Mouse (Mus musculus): ENCODE results near the gene Rbm20.

Rbm20 gene

DNA sequence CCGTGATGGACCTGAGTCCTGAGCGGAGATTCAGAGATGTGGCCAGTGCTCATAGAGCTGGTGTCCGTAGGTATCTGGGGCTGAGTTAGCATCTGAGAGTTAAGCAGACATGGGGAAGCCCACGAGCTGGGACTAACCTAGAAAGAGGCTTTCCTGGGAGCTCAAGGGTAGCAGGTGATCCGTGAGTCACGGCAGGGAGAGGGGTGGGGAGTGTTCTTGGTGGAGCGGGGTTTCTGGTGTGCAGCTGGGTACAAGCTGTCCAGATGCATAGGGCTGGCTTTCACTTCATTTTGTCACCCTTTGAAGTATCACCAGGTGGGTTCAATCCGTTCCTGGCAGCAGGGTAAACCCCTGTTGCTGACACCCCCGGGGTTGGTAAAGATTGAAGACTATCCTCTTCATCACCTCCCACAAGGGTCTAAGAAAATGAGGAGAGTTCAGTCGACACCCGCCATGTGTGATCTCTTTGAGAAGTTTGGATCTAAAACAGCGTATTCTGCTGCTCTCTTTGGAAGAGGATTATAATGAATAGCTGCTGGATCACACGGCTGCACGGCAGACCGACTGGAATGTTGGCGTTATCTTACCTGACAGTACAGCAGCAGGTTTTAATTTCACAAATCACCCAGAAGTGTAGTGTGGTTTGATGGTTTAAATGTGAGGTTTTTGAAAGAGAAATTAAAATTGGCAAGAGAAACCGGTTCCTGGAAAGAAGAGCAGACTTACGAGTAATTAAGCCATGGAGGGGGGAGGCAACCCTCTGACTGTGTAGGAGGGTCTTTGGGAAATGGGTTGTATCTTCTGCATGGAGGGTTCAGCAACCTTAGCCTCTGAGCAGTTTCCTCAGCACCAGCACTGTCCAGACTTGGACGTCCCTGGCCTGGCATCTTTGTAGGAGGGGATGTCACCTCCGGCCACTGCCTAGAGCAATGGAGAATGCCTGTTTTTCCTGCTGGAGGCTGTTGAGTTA lies 114.9 kb downstream of the Rbm20 start:
- DNase-seq (ENCODE audit: low read depth, low spot score), result no peak

- DNase-seq (ENCODE audit: low read depth, low spot score), result peak; percentile 12
These were observed 116.1 kb downstream of the Rbm20 start for GRCm38 (mm10) chr19:53792976-53793897.

DNA sequence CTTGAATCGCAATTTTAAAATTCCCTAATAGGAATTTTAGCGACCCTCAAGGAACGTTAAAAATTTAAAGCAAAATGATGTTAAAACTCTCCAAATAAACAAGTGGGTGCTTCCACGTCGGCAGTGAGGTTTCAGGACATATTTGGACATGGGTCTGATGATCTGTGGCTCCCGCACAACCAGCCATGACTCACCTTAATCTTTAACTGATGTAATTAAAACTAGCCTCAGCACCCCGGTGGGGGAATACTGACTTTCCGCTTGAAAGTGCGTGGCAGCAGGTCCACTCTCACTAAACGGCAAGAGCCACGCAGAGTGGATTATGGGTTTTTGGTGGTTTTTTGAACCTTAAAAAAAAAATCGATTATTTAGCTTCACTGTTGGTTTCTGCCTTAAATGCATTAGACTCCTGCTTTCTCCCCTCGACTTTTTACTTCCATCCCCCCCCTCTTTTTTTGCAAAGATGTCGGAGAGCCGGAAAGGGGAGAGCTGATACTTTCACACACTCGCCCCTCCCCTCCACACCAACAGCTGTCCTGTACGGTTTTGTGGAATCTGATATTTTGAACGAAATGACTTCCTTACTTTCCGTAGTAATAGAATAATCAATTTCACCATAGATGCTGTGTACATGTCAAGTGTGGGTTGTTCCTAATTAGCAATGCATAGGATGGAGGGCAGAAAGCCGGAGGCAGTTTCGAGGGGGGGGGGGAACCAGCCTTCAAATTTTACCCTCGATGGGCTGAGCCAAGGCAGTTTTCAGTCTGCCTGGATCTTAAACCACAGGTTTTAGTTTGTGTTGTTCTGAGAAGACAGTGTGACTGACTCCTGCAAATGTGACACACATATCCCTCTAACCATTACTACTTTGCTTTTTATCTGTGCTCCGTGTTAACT lies 117.1 kb downstream of the Rbm20 start:
- DNase-seq (ENCODE audit: low read depth, low spot score), result no peak

GRCm38 (mm10) chr19:53794996-53795395 lies 117.9 kb downstream of the Rbm20 start:
- no peak for DNase-seq (ENCODE audit: low read depth, low spot score)

- no peak for DNase-seq (ENCODE audit: low read depth, low spot score)
These were observed 118.9 kb downstream of the Rbm20 start for GRCm38 (mm10) chr19:53796020-53796419.

DNA sequence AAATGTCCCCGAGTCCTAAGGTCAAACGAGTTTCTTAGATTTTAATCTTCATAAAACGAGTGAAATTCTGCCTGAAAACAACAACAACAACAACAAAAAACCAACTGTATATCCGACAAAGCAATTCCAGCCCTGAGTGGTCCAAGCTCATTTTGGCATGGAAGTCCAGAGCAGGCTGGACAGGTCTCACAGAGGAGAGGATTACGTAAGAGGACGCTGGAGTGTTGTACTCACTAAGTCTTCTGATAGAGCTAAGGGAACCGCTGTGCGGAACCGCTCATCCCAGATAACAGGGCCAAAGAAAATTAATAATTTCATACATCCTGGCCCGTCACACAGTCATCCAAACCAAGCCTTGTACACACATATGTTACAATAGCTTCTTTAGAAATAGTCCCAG lies 120.7 kb downstream of the Rbm20 start:
- no peak for DNase-seq (ENCODE audit: low read depth, low spot score)

GRCm38 (mm10) chr19:53799885-53800284 lies 122.8 kb downstream of the Rbm20 start:
- no peak for DNase-seq (ENCODE audit: low read depth, low spot score)

DNA sequence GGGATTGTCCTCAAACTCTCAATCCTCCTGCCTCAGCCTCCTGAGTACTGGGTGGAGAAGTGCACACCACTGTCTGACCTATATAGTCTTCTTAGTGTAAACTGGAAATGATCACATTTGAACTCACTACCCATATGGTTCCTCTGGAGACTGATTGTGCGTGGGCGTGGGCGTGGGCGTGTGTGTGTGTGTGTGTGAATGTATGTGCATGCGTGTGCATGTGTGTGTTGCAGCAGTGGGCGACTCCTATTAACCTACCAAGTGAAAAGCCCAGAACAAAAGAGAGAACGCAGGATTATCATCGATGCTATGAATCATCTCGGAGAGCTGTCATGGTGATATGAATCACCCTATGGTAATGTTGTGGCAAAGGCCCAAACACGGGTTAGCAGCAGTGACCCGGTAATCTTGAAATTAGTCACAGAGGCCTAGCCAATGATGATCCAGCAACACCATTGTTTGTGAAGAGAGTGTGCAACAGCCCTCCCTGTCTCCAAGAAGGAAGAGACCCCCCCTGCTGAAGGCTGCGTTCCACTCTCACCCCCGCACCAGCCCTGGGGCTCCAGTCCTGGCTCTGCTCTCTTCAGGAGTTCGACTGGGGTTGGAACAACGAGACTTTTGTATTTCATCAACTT lies 123.4 kb downstream of the Rbm20 start:
- no peak for DNase-seq (ENCODE audit: low read depth, low spot score)

DNA sequence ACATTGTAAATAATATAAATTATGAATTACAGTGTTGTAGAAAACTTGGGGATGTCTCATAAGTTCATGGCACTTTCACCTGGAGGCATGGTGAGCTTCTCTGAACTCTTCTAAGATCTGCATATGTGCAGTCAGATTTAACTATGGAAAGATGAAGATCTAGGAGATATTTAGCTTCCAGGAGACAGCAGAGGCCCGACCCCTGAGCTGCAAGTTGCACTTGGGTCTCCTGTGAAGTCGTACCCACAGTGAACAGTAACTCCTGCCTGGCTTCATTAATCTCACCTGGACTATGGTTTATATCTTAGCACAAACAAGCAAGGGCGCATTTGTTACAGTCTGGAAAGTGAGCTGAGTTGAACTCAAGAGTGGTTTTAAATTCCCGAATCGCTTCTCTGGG lies 124.3 kb downstream of the Rbm20 start:
- DNase-seq (ENCODE audit: low read depth, low spot score), result no peak

- no peak for DNase-seq (ENCODE audit: low read depth, low spot score)
These were observed 124.9 kb downstream of the Rbm20 start for GRCm38 (mm10) chr19:53801789-53802683.

GRCm38 (mm10) chr19:53803954-53804353 lies 126.8 kb downstream of the Rbm20 start:
- no peak for DNase-seq (ENCODE audit: low read depth, low spot score)

GRCm38 (mm10) chr19:53805063-53805462 lies 128.0 kb downstream of the Rbm20 start:
- DNase-seq (ENCODE audit: low read depth, low spot score), result no peak

- DNase-seq (ENCODE audit: low read depth, low spot score), result no peak
These were observed 129.0 kb downstream of the Rbm20 start for GRCm38 (mm10) chr19:53806126-53806525.

DNA sequence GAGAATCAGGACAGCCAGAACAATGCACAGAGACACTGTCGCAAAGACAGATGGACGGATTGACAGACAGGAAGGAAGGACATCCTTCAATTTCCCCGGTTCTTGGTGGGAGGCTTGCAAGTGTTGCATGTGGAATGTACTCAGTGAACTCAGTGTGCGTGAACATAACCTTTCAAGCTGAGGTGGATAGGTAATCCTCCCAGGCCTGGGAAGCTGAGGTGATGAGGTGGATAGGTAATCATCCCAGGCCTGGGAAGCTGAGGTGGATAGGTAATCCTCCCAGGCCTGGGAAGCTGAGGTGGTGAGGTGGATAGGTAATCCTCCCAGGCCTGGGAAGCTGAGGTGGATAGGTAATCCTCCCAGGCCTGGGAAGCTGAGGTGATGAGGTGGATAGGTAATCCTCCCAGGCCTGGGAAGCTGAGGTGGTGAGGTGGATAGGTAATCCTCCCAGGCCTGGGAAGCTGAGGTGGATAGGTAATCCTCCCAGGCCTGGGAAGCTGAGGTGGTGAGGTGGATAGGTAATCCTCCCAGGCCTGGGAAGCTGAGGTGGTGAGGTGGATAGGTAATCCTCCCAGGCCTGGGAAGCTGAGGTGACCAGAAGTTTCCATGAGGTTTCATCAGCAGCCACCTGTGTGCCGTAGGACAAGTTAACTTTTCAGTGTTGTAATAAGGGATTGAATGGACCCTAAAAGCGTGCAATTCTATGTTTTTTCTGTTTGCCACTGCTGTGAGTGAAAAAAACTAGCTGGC lies 129.6 kb downstream of the Rbm20 start:
- peak; percentile 60 for DNase-seq (ENCODE audit: low read depth, low spot score)

DNA sequence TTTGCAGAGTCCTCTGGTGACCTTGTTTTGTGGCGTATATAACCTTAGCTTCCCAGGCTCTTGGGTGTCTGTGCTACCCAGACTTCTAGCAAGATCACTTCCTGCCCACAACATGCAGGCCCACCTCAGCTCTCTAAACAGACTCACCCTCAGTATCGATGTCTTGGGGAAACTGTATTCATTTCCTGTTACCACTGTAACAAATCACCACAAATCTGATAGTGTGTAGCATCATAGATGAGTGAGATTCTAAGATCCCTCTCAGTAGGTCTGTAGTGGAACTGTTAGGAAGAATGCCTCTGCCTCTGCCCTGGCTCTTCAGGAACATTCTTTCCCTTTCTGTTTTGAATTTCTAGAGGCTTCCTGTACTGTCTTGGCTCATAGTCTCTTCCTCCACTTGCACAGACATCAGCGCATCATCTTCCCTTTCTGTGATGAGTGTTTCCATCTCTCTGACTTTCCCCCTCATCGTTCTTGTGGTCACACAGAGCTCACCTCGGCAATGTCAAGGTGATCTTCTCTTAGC lies 130.2 kb downstream of the Rbm20 start:
- DNase-seq (ENCODE audit: low read depth, low spot score), result no peak

DNA sequence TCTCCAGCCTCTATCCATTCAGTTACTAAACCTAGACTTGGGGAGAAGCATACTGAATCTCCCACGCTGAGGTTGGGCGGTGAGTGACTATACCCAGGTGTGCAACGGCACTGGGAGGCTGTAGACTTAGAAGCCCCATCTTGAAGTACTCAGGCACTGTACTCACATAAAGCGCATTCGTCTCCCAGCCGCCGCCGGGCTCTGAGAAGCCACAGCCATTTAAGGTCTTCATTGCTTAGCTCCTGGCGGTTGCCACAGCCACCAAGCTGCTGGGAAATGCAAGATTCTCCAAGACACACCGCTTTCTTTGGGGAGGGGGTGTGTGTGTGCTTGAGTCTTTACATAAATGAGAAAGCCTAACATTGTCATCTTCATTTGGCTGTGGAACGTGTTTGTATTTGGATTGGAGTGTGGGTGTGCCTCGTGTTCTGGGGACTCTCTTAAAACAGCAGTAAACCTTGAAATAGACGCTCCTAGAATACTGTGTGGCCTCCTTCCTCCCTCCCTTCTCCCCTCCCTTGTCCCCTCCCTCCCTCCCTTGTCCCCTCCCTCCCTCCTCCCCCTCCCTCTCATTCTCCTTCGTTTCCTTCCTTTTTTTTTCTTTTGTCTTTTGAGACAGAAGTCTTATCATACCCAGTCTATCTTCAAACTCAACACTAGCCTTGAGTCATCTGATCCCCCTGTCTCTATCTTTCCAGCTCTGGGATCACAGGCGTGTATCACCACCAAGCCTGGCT lies 131.1 kb downstream of the Rbm20 start:
- peak; percentile 26 for DNase-seq (ENCODE audit: low read depth, low spot score)

- DNase-seq (ENCODE audit: low read depth, low spot score), result no peak
These were observed 132.2 kb downstream of the Rbm20 start for GRCm38 (mm10) chr19:53809185-53809861.

All from ZHBTc4 (cell line).